ENCODE assay signal across 30 mouse cellular contexts in the genomic region with DNA sequence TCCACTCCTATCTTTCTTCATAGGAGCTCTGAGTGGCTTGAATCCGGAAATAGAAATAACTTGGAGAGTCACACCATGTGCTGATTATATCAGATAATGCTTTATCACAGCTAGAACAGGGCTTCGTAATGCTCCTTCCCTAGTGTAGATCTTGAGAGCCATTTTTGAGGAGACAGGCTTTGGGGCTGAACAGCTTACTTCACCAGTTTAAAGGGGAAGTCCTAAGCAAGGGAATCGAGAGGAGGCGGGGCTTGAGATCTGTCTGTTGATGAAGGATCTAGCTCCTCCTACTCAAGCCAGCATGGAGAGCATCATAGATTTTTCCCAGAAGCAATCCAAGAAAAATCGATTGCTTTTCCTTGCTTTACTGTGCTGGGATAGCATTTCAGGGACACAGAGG. TPM values are rescaled to one million over a fixed set of nuclear protein-coding genes. Genes with fewer than 3 reads are reported as not detected.
DNase-seq lines count a peak whose midpoint lies in the region; ATAC-seq and TF ChIP-seq lines count a peak whose summit lies in the region.
"Had no signal": no experiment of that assay in that cellular context is flagged by ENCODE, and none has a peak within 500 bp of the region (broad histone marks: within the 10 kb centered on the region; RNA-seq: fewer than 3 reads in every experiment).

No protein-coding gene starts in this region.

- H3K4me3 ChIP-seq in MEL (ENCODE audit: control insufficient read depth in 1 of 2, insufficient read depth in 1 of 2, low read depth in 2 of 2, low read length in 2 of 2), result peak overlapping the region in 1 of 2 experiments; percentile 47; a peak in 2 of 4 replicates
- H3K4me3 ChIP-seq: forebrain, embryonic 10.5 days; hindbrain, embryonic 10.5 days; hindbrain, embryonic 13.5 days; intestine, embryonic 15.5 days had no signal

- DNase-seq in 416B (ENCODE audit: low read depth) (peak; percentile 47), MEL (ENCODE audit: low read depth, low spot score) (peak; percentile 78)
- peak; percentile 5 for DNase-seq in c-Kit-positive CD71-positive TER-119-positive erythroid progenitor cells, embryonic 14.5 days (ENCODE audit: low spot score)
- no peak for DNase-seq in ovary, postnatal 36 days (ENCODE audit: low spot score)
- DNase-seq in kidney, adult 8-10 months, result no peak
- DNase-seq: adrenal gland, adult 2 months; adrenal gland, postnatal 14 days; cerebellum, adult 18-20 months; cerebellum, adult 9-10 months; cerebellum, postnatal 14 days; forebrain, postnatal 0 days; gastrocnemius, postnatal 25 days had no signal

- peaks cover 2% of the 10 kb centered on the region in 2 experiments; a peak in 2 of 4 replicates for H3K27me3 ChIP-seq in MEL (ENCODE audit: control insufficient read depth in 1 of 2, insufficient read depth in 2 of 2, low read length in 2 of 2)
- H3K27me3 ChIP-seq: hindbrain, embryonic 13.5 days; intestine, embryonic 15.5 days had no signal

- H3K9me3 ChIP-seq in MEL (replicated peaks; ENCODE audit: insufficient read depth, low read length), result no peaks in the 10 kb centered on the region
- H3K9me3 ChIP-seq: forebrain, embryonic 10.5 days; hindbrain, embryonic 10.5 days; hindbrain, embryonic 13.5 days; intestine, embryonic 15.5 days had no signal

- no peak overlapping the region for H3K27ac ChIP-seq in MEL (ENCODE audit: control insufficient read depth, low read depth, low read length)
- H3K27ac ChIP-seq: forebrain, embryonic 10.5 days; hindbrain, embryonic 10.5 days; hindbrain, embryonic 13.5 days; intestine, embryonic 15.5 days had no signal

- TF ChIP-seq CTCF in MEL (IDR thresholded peaks at IDR 0.05 in 2 of 3, conservative IDR thresholded peaks at IDR 0.05 in 1 of 3; ENCODE audit: control insufficient read depth in 1 of 3, insufficient read depth in 1 of 3, low read depth in 2 of 3, low read length in 3 of 3, poor library complexity in 1 of 3, severe bottlenecking in 1 of 3), result no peak

- H3K4me1 ChIP-seq in MEL (ENCODE audit: control insufficient read depth in 1 of 2, insufficient read depth in 2 of 2, low read length in 2 of 2), result peaks cover 4 to 11% of the 10 kb centered on the region in 2 experiments; a peak in 3 of 4 replicates
- H3K4me1 ChIP-seq: intestine, embryonic 15.5 days had no signal

- TF ChIP-seq EP300 in MEL (IDR thresholded peaks at IDR 0.05; ENCODE audit: low read depth in 1 of 2, low read length in 2 of 2), result peak in 1 of 2 experiments; percentile 36; a peak in 1 of 4 replicates

- no peak overlapping the region for H3K9ac ChIP-seq in MEL (ENCODE audit: control insufficient read depth, low read depth, low read length, poor library complexity, severe bottlenecking)
- H3K9ac ChIP-seq: forebrain, postnatal 0 days; hindbrain, embryonic 13.5 days; intestine, embryonic 15.5 days had no signal

- H3K79me2 ChIP-seq in MEL (ENCODE audit: control insufficient read depth, insufficient read depth, low read length, poor library complexity), result no peaks in the 10 kb centered on the region

- no peak for TF ChIP-seq POLR2A in MEL (IDR thresholded peaks at IDR 0.05; ENCODE audit: control insufficient read depth in 1 of 2, insufficient read depth in 1 of 2, low read depth in 1 of 2, low read length in 2 of 2, poor library complexity in 1 of 2)

- 0 out of 2 replicates have a peak, but pooled peaks have one; percentile 17 for ATAC-seq in megakaryocyte progenitor cell, adult 5-6 weeks (replicated peaks; ENCODE audit: poor library complexity)
- ATAC-seq in frontal cortex, adult (ENCODE audit: low TSS enrichment), result no peak
- ATAC-seq: CD4-positive, CD25-positive, alpha-beta regulatory T cell, adult 4 months; forebrain, embryonic 14.5 days; forebrain, postnatal 0 days; hindbrain, embryonic 16.5 days; intestine, embryonic 15.5 days; Patski had no signal

- no peak for TF ChIP-seq RAD21 in MEL (IDR thresholded peaks at IDR 0.05; ENCODE audit: low read depth, low read length)

- H3K36me3 ChIP-seq in MEL (ENCODE audit: control insufficient read depth in 1 of 2, insufficient read depth in 2 of 2, low read length in 2 of 2), result peaks cover 0 to 9% of the 10 kb centered on the region in 2 experiments; a peak in 2 of 4 replicates
- H3K36me3 ChIP-seq: forebrain, embryonic 10.5 days; hindbrain, embryonic 10.5 days; hindbrain, embryonic 13.5 days; intestine, embryonic 15.5 days had no signal

TF ChIP-seq in MEL, 35 proteins besides CTCF, POLR2A, EP300 and RAD21:
- TF ChIP-seq USF2 (IDR thresholded peaks at IDR 0.05; ENCODE audit: borderline replicate concordance in 1 of 2, insufficient read depth in 1 of 2, low read depth in 1 of 2, low read length in 2 of 2), result no peak
- TF ChIP-seq TCF12 (IDR thresholded peaks at IDR 0.05; ENCODE audit: low read depth, low read length), result peak; percentile 30; the same call in 1 of the 2 replicates
- 0 out of 2 replicates have a peak, but pooled peaks have one; percentile 21 for TF ChIP-seq MXI1 (IDR thresholded peaks at IDR 0.05; ENCODE audit: low read depth, low read length)
- peak; percentile 50 for TF ChIP-seq ETS1 (IDR thresholded peaks at IDR 0.05; ENCODE audit: low read depth, low read length)
- TF ChIP-seq SMC3 (IDR thresholded peaks at IDR 0.05; ENCODE audit: low read depth, low read length), result no peak
- no peak for TF ChIP-seq ZNF384 (IDR thresholded peaks at IDR 0.05; ENCODE audit: low read depth, low read length)
- TF ChIP-seq MYB (IDR thresholded peaks at IDR 0.05; ENCODE audit: low read depth, low read length), result no peak
- TF ChIP-seq GATA1 (IDR thresholded peaks at IDR 0.05; ENCODE audit: low read depth, low read length), result 0 out of 2 replicates have a peak, but pooled peaks have one; percentile 29
- TF ChIP-seq GABPA (IDR thresholded peaks at IDR 0.05; ENCODE audit: low read depth, low read length), result no peak
- peak; percentile 46; the same call in 1 of the 2 replicates for TF ChIP-seq ELF1 (IDR thresholded peaks at IDR 0.05; ENCODE audit: low read depth, low read length)
- TF ChIP-seq POLR2AphosphoS5 (IDR thresholded peaks at IDR 0.05; ENCODE audit: borderline replicate concordance, low read depth, low read length), result no peak
- TF ChIP-seq NELFE (IDR thresholded peaks at IDR 0.05; ENCODE audit: low read depth, low read length), result no peak
- no peak for TF ChIP-seq UBTF (IDR thresholded peaks at IDR 0.05; ENCODE audit: borderline replicate concordance, insufficient read depth, low read depth, low read length)
- no peak for TF ChIP-seq CHD1 (IDR thresholded peaks at IDR 0.05; ENCODE audit: low read depth, low read length)

RNA-seq across cellular contexts. Expression of a gene that starts 40.7 kb away (rescaled TPM):
- total RNA-seq in MEL (2012; rRNA removed), result not detected in 2 replicates
- not detected for polyA plus RNA-seq in MEL (2012; ENCODE audit: insufficient read depth in 1 of 2, insufficient read length in 2 of 2, low read depth in 1 of 2, low replicate concordance in 2 of 2, missing spikeins in 1 of 2)
- total RNA-seq in megakaryocyte progenitor cell, adult 5-6 weeks (2015), result not detected in 2 replicates
- not detected in 2 replicates for total RNA-seq in megakaryocyte progenitor cell, adult 5-6 weeks (2017)
- total RNA-seq: adrenal gland, adult 2 months; adrenal gland, postnatal 14 days; adrenal gland, postnatal 4 days; forebrain, postnatal 0 days; gastrocnemius, adult 8-10 months; gastrocnemius, postnatal 25 days; heart, adult 8-10 months; heart, postnatal 25 days had no signal
- polyA plus RNA-seq: adrenal gland, adult 2 months; C2C12; CD4-positive, CD25-positive, alpha-beta regulatory T cell, adult 4 months; embryonic facial prominence, embryonic 11.5 days; embryonic facial prominence, embryonic 14.5 days; forebrain, embryonic 14.5 days; heart, postnatal 0 days; intestine, embryonic 15.5 days; Patski had no signal

RNA-seq across cellular contexts. Expression of a gene that starts 51.2 kb away (rescaled TPM):
- total RNA-seq in MEL (2012; rRNA removed), result 155 and 210 TPM in 2 replicates
- 100 to 1,000 TPM in 1 of 2 experiments, not detected in 1; 300 TPM for polyA plus RNA-seq in MEL (2012; ENCODE audit: insufficient read depth in 1 of 2, insufficient read length in 2 of 2, low read depth in 1 of 2, low replicate concordance in 2 of 2, missing spikeins in 1 of 2)
- total RNA-seq in megakaryocyte progenitor cell, adult 5-6 weeks (2015), result 292 and 298 TPM in 2 replicates
- 334 and 393 TPM in 2 replicates for total RNA-seq in megakaryocyte progenitor cell, adult 5-6 weeks (2017)

RNA-seq across cellular contexts. Expression of a gene that starts 57.4 kb away (rescaled TPM):
- total RNA-seq in MEL (2012; rRNA removed), result not detected in 2 replicates
- not detected for polyA plus RNA-seq in MEL (2012; ENCODE audit: insufficient read depth in 1 of 2, insufficient read length in 2 of 2, low read depth in 1 of 2, low replicate concordance in 2 of 2, missing spikeins in 1 of 2)
- total RNA-seq in megakaryocyte progenitor cell, adult 5-6 weeks (2015), result not detected in 2 replicates
- not detected in 2 replicates for total RNA-seq in megakaryocyte progenitor cell, adult 5-6 weeks (2017)
- total RNA-seq: gastrocnemius, adult 8-10 months; gastrocnemius, postnatal 25 days had no signal
- polyA plus RNA-seq: CD4-positive, CD25-positive, alpha-beta regulatory T cell, adult 4 months had no signal

Comparison
In these comparisons a context has a peak if more than half of its experiments do, and no peak if none do; other contexts are left out.
1. DNase-seq: peak in 416B (single experiment), MEL (single experiment) and c-Kit-positive CD71-positive TER-119-positive erythroid progenitor cells, embryonic 14.5 days (single experiment); none in ovary, postnatal 36 days (single experiment) and kidney, adult 8-10 months (0 of 2).